Mouse (Mus musculus) midbrain, embryonic 10.5 days (tissue): ENCODE data around the gene Hoxa13. TPM values are rescaled to one million over a fixed set of nuclear protein-coding genes. Genes with fewer than 3 reads are reported as not detected.

Source experiments
- DNase-seq: peaks from one replicate; pipeline ENCODE4 v3.0.0-alpha.2; 2017; ENCODE audit warnings: low spot score
- H3K27ac ChIP-seq: fragments of 300-500 bp; sonication (generic); replicated peaks from 2 replicates; pipeline ENCODE4 v1.5.1; 2016; ENCODE audit warnings: mild to moderate bottlenecking
- H3K27me3 ChIP-seq: fragments of 300-500 bp; sonication (generic); 2 replicates; pipeline ENCODE4 v1.6.1; 2016; ENCODE audit warnings: low read depth, mild to moderate bottlenecking; ENCODE audit not compliant: poor library complexity, severe bottlenecking
- H3K36me3 ChIP-seq: fragments of 300-500 bp; sonication (generic); 2 replicates; pipeline ENCODE4 v1.6.1; 2016; ENCODE audit warnings: mild to moderate bottlenecking, moderate library complexity
- H3K4me1 ChIP-seq: fragments of 300-500 bp; sonication (generic); 2 replicates; pipeline ENCODE4 v1.6.1; 2016
- H3K4me3 ChIP-seq: fragments of 300-500 bp; sonication (generic); 2 replicates; pipeline ENCODE4 v1.5.1; 2016; ENCODE audit warnings: mild to moderate bottlenecking, moderate library complexity
- H3K9me3 ChIP-seq: fragments of 300-500 bp; sonication (generic); replicated peaks from 2 replicates; pipeline ENCODE4 v1.6.1; 2016; ENCODE audit warnings: mild to moderate bottlenecking
- WGBS: fragments of 180-500 bp; shearing (Covaris S2); methylation state at CpG from one replicate; pipeline ENCODE4 v1.1.7; 2016; 5-methylcytosine and 5-hydroxymethylcytosine counted together
- polyA plus RNA-seq: library from polyadenylated mRNA; unstranded; fragments of >200 nt; fragmentation: Nextera tagmentation; extraction: Ambion mirVana; gene quantifications from 2 replicates; pipeline ENCODE4 v1.2.1, GENCODE M21; 2016

The Hoxa13 gene
- polyA plus RNA-seq, 1 experiment from 2014 or later: not detected

- Histone ChIP-seq H3K4me1 (no peaks in the 10 kb centered on the region), H3K27ac (no peak overlapping the region), H3K9me3 (no peaks in the 10 kb centered on the region), H3K27me3 (peaks cover 93% of the 10 kb centered on the region), H3K4me3 (no peak overlapping the region), H3K36me3 (no peaks in the 10 kb centered on the region)
- DNase-seq: no peak
- WGBS: 71% methylated on average over 12 of the region's 12 CpGs
Measured at GRCm38 (mm10) chr6:52281084-52281483, 20.4 kb upstream of the Hoxa13 start.

DNA sequence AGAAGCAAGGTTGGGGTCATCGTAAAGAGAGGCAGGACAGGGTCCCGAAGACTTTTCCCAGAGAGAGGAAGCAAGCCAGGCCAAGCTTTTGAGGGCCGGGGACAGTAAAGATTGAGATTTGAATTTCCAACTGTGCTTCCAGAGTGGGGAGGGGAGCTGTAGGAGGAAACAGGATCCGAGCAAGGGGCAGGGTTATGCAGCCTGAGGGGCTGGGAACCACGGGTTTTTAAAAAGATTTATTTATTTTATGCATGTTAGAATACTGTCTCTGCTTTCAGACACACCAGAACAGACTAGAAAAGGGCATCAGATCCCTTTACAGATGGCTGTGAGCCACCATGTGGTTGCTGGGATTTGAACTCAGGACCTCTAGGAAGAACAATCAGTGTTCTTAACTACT, 16.2 kb upstream of the Hoxa13 start:
- H3K36me3 ChIP-seq: no peaks in the 10 kb centered on the region
- WGBS: 3% methylated on average over 5 of the region's 5 CpGs
- H3K9me3 ChIP-seq: no peaks in the 10 kb centered on the region
- H3K27ac ChIP-seq: no peak overlapping the region
- H3K4me3 ChIP-seq: no peak overlapping the region
- no peak for DNase-seq
- peaks cover 97% of the 10 kb centered on the region for H3K27me3 ChIP-seq
- H3K4me1 ChIP-seq: no peaks in the 10 kb centered on the region

DNA sequence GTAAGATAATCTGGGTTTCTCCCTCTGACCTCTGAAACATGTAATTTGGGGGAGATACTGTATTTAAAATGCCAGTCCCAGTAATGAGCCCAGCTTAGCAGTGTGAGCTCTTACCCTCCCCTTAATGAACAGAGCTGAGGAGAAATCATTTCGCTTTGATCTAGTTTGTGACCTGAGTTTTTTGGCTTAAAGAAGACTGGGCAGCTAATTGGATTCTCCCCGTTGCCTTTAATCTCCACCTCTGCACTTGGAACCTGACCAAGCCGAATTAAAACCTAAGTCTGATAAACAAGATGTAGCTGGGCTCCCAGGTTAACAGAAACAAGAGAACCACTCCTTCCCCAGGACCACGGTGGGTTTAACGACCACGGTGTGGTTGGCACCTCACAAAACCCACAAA, 15.7 kb upstream of the Hoxa13 start:
- H3K27ac ChIP-seq: no peak overlapping the region
- no peak for DNase-seq

DNA sequence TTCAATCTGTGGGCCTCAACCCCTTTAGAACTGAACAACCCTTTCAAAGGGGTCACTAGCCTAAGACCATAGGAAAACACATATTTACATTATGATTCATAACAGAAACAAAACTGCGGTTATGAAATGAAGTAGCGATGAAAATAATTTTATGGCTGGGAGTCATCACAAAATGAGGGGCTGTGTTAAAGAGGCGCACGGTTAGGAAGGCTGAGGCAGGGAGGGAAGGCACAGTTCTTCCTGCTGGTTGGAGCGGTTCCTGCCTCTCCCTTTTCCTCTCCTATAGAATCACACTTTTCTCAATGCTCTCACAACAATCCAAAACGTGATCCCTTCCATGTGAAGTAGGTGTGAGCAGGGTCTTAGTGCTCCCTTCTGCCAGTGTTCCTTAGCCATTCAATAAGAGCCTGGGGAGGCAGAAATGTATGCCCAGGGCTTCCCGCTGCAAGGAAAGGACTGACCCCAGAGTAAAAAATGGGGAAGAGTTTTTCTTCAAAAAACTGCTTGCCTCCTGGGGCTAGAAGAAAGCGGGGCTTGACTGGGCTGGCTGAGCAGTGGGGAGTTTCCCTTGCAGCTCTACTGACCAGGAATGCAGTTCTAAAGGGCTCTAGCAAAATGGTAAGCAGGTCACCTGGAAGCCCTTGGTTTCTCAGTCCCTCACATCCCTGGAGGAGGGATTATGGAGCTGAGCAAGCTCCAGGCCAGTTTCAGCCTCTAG, 15.0 kb upstream of the Hoxa13 start:
- WGBS: 5% methylated on average over 8 of the region's 8 CpGs
- DNase-seq: peak; percentile 21

More for the DNA sequence above, 15.7 kb upstream of the Hoxa13 start:
- Histone ChIP-seq H3K4me3 (no peak overlapping the region), H3K4me1 (no peaks in the 10 kb centered on the region), H3K9me3 (no peaks in the 10 kb centered on the region), H3K36me3 (no peaks in the 10 kb centered on the region), H3K27me3 (peaks cover 98% of the 10 kb centered on the region)
- 2% methylated on average over 6 of the region's 6 CpGs for WGBS

DNA sequence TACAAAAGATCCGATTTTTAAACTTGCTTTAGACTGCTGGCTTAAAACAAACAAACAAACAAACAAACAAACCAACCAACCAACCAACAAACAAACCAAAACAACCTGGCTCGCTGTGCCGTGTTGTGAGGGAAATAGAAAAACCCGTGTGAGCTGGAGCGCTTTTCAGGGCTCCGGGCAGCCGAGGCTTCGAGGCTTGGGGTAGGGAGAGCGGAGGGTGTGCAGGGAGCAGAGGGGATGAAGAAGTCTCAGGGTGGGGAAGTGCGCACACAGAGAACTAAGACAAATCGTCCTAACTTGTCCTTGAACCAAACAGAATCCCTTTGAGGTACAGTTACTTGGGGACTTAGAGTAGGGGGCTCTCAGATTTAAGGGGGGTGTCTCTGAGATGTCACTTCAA, 13.9 kb upstream of the Hoxa13 start:
- peaks cover 99% of the 10 kb centered on the region for H3K27me3 ChIP-seq
- H3K27ac ChIP-seq: no peak overlapping the region
- no peaks in the 10 kb centered on the region for H3K36me3 ChIP-seq
- no peaks in the 10 kb centered on the region for H3K9me3 ChIP-seq
- peak; percentile 17 for DNase-seq
- no peak overlapping the region for H3K4me3 ChIP-seq
- no peaks in the 10 kb centered on the region for H3K4me1 ChIP-seq
- under 1% methylated on average over 11 of the region's 11 CpGs for WGBS

More for the DNA sequence above, 15.0 kb upstream of the Hoxa13 start:
- H3K27ac ChIP-seq: no peak overlapping the region
- H3K4me3 ChIP-seq: no peak overlapping the region
- H3K9me3 ChIP-seq: no peaks in the 10 kb centered on the region
- no peaks in the 10 kb centered on the region for H3K4me1 ChIP-seq
- peaks cover 98% of the 10 kb centered on the region for H3K27me3 ChIP-seq
- H3K36me3 ChIP-seq: no peaks in the 10 kb centered on the region

DNA sequence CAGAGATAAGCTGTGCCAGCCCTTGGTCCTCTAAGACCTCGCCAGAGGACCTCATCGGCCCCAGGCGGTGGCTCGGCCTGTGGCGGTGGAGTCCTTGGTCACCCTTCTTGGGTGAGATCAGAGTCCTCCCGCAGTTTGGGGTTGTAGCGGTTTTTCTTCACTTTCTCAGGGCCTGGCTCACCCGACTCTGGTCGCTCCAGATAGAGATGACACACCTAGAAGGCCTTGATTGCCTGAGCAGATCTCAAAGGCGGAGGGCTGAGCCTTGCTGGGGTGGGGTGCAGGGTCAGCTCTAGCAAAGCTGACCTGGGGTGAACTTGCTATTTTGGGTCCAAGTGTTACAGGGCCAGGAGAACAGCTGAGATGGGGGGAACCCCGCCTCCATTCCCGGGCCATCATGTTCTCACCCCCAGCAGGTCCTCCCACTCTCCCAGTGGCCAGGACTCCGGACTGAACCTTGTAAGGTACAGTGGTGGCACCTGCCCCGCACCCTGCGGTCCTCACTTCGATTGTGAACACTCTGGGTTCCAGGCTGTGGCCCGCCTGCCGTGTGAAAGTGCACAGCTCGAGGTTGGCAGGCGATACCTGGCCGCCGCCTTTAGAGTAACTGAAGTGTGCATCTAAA, 13.1 kb upstream of the Hoxa13 start:
- H3K36me3 ChIP-seq: no peaks in the 10 kb centered on the region
- H3K4me3 ChIP-seq: no peak overlapping the region
- WGBS: under 1% methylated on average over 22 of the region's 22 CpGs
- no peaks in the 10 kb centered on the region for H3K9me3 ChIP-seq
- peak; percentile 44 for DNase-seq
- H3K27me3 ChIP-seq: peaks cover 100% of the 10 kb centered on the region
- H3K4me1 ChIP-seq: no peaks in the 10 kb centered on the region
- no peak overlapping the region for H3K27ac ChIP-seq

GRCm38 (mm10) chr6:52272766-52273655, 12.3 kb upstream of the Hoxa13 start:
- H3K36me3 ChIP-seq: no peaks in the 10 kb centered on the region
- H3K4me3 ChIP-seq: no peak overlapping the region
- DNase-seq: peak; percentile 34
- WGBS: 3% methylated on average over 22 of the region's 22 CpGs
- H3K9me3 ChIP-seq: no peaks in the 10 kb centered on the region
- H3K4me1 ChIP-seq: no peaks in the 10 kb centered on the region
- H3K27me3 ChIP-seq: peaks cover 100% of the 10 kb centered on the region
- H3K27ac ChIP-seq: no peak overlapping the region

GRCm38 (mm10) chr6:52270494-52271480, 10.1 kb upstream of the Hoxa13 start:
- peaks cover 100% of the 10 kb centered on the region for H3K27me3 ChIP-seq
- DNase-seq: peak; percentile 73
- H3K36me3 ChIP-seq: no peaks in the 10 kb centered on the region
- H3K4me3 ChIP-seq: no peak overlapping the region
- no peaks in the 10 kb centered on the region for H3K4me1 ChIP-seq
- 5% methylated on average over 23 of the region's 23 CpGs for WGBS
- no peak overlapping the region for H3K27ac ChIP-seq
- H3K9me3 ChIP-seq: no peaks in the 10 kb centered on the region

GRCm38 (mm10) chr6:52268756-52269155, 8.1 kb upstream of the Hoxa13 start:
- no peaks in the 10 kb centered on the region for H3K9me3 ChIP-seq
- no peaks in the 10 kb centered on the region for H3K4me1 ChIP-seq
- H3K36me3 ChIP-seq: no peaks in the 10 kb centered on the region
- DNase-seq: no peak
- 2% methylated on average over 3 of the region's 3 CpGs for WGBS
- no peak overlapping the region for H3K27ac ChIP-seq
- H3K27me3 ChIP-seq: peaks cover 100% of the 10 kb centered on the region
- H3K4me3 ChIP-seq: no peak overlapping the region

GRCm38 (mm10) chr6:52268341-52268740, 7.7 kb upstream of the Hoxa13 start:
- Histone ChIP-seq H3K27ac (no peak overlapping the region), H3K36me3 (no peaks in the 10 kb centered on the region), H3K4me3 (no peak overlapping the region), H3K9me3 (no peaks in the 10 kb centered on the region), H3K4me1 (no peaks in the 10 kb centered on the region), H3K27me3 (peaks cover 100% of the 10 kb centered on the region)
- peak; percentile 28 for DNase-seq
- WGBS: 1% methylated on average over 7 of the region's 7 CpGs

- H3K4me1 ChIP-seq: no peaks in the 10 kb centered on the region
- H3K27ac ChIP-seq: no peak overlapping the region
- H3K27me3 ChIP-seq: peaks cover 100% of the 10 kb centered on the region
- WGBS: 5% methylated on average over 3 of the region's 3 CpGs
- no peaks in the 10 kb centered on the region for H3K9me3 ChIP-seq
- DNase-seq: no peak
- H3K4me3 ChIP-seq: no peak overlapping the region
- H3K36me3 ChIP-seq: no peaks in the 10 kb centered on the region
Measured at GRCm38 (mm10) chr6:52267691-52268090, 7.0 kb upstream of the Hoxa13 start.

GRCm38 (mm10) chr6:52267221-52267620, 6.5 kb upstream of the Hoxa13 start:
- Histone ChIP-seq H3K27ac (no peak overlapping the region), H3K4me1 (no peaks in the 10 kb centered on the region), H3K27me3 (peaks cover 100% of the 10 kb centered on the region), H3K9me3 (no peaks in the 10 kb centered on the region), H3K4me3 (no peak overlapping the region), H3K36me3 (no peaks in the 10 kb centered on the region)
- 20% methylated on average over 5 of the region's 5 CpGs for WGBS
- DNase-seq: no peak
